Mouse (Mus musculus) monocyte, adult 2 months (primary cell): ENCODE measurements around the gene Kdelr2.
A peak's percentile ranks its signal among the peaks of the same experiment; 100 is the strongest.

Experiments used
- DNase-seq, 2 experiments: peaks; one replicate each; pipeline ENCODE4 v3.0.0; 2022; ENCODE audit warnings: low spot score in 2 of 2, low read depth in 1 of 2

The Kdelr2 gene

DNA sequence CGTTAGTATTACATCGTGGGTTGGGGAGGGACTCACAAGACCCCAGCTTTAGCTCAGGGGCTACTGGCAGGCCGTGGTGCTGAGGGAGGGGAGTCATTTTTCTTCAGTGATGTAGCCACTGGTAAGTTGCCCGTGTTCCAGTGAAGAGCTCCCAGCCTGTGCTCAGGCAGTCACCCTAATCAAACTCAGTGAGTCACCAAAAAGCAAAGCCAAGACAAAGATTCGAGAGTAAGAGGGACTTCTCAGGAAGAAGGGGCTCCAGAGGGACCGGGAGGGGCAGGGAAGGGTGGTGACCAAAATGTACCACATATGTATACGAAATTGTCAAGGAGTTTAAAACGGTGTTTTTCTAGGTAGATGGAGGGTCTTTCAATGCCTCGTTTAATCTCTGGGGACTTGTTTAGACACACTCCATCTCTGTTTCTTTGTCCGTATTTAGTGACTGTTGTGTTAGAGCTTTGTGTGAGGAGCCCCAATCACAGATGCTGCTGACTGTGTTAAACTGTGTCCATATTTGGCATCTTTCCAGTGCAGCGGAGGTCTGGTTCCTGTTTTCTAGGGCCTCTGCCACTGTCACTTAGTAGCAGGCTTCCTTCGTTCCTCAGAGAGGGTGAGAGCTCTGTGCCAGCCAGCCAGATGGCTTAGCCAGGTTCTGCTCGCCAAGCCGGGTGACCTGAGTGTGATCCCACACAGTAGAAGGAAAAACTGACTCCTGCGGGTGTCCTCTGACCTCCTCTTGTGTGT is 67.0 kb downstream of the Kdelr2 start:
- DNase-seq, result peak; percentile 52 to 75

DNA sequence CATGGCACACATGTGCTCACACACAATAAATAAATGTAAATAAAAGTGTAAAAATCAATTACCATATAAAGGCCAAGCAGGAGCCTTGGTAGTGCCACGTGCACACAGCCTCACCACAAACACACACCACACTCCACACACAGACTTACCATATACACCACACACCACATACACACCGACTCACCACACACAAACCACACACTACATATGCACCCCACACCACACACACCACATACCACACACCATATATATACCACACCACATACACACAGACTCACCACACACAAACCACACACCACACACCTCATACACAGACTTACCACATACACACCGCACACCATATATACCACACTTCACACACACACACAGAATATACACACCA is 67.5 kb downstream of the Kdelr2 start:
- no peak for DNase-seq
